Mouse (Mus musculus) cerebellum, adult 11-12 months (tissue): ENCODE data around the gene Kcnip2.
"Not testable (repeated sequence)": the region's sequence is repeated elsewhere in the genome, so short reads cannot be mapped to it uniquely, and the experiment has no call there.

Source experiments
- DNase-seq: peaks from one replicate; pipeline ENCODE4 v3.0.0; 2022

Kcnip2 gene

DNA sequence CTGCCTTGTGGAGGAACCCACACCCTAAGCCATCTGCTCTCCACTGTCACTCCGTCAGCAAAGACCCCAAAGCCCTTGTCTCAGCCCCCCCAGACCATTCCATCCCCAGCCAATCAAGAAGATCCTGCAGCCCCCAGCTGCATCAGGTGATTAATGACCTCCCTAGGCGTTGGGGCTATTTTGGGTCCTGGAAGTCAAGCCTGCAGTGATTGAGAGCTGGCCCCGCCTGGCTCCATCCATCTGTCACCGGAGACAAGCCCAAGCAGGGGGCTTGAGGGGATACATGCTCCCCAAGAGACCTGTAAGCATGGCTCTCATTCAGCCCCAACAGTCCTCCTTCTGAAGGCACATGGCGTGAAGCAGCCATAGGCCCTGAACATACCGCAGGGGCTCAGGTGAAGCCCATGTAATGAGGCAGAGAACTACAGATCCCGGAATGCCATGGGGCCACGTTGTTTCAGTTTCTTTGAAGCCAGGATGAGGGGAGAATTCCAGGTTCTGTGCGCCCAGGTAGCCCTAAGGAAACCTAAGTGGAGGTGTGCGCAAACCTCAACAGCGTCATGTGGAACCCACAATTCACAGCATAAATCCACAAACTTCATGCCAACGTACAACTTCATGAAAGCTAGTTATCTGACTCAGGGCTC is 4.7 kb downstream of the Kcnip2 start:
- DNase-seq, result no peak

DNA sequence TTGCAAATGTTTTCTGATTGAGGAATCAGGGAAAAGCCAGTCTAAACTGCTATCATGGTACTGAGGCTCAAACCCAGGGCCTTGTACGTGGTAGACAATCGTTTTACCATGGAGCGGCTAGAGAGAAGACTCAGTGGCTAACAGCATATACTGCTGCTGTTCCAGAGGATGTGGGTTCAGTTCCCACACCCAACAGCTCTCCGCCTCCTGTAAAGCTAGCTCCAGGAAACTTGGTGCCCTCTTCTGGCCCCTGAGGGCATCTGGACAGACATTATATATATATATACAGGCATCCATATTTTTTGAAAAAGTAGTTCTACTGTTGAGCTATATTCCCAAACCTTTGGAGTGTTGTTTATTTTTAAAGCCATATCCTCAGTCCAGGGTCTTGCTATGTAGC is 8.1 kb downstream of the Kcnip2 start:
- DNase-seq, result no peak

DNA sequence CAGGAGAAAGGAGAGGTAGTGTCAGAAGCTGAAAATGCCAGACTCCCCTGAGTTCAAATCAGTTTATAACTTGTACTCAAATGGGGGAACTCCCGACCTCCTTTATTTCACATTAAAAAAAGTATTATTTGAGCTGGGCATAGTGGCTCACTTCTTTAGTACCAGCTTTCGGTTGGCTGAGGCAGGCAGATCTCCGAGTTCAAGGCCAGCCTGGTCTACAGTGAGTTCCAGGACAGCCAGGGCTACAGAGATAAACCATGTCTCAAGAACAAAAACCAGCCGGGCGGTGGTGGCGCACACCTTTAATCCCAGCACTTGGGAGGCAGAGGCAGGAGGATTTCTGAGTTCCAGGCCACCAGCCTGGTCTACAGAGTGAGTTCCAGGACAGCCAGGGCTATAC is 10.0 kb downstream of the Kcnip2 start:
- DNase-seq, result not testable (repeated sequence)

DNA sequence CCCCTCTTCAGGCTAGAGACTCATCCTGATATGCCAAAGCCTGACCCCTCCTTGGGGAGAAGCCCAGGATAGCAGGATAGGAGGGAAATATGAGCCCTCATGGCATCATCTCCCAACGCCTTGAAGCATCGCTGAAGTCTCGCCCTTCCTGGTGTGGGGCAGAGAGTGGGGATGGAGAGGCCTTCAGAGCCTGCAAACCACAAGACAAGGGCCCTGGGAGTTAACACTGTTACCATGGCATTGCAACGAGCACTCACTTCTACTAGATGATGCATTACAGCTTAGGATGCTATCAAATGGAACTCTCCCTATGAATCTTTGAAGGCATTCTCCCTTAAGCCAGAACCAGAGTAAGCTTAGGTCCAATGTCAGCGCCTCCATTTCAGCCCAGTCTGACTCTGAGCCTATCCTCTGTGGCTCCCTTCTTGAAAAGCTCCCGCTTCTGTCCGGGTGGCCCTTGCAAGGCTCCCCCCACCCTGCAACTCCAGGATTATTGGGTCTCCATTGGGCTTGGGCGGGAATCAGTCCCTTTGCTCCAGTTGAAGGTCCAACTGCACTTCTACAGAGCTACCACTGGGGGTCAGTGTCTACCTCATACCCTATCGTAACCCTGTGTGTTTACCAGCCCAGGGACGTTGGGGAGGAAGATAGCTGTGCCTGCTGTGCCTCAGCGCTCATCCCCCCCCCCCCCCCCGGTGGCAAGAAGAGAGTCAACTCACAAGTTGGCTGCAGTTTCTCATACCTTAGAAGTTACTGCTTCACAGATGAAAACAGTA is 11.1 kb downstream of the Kcnip2 start:
- DNase-seq, result no peak

DNA sequence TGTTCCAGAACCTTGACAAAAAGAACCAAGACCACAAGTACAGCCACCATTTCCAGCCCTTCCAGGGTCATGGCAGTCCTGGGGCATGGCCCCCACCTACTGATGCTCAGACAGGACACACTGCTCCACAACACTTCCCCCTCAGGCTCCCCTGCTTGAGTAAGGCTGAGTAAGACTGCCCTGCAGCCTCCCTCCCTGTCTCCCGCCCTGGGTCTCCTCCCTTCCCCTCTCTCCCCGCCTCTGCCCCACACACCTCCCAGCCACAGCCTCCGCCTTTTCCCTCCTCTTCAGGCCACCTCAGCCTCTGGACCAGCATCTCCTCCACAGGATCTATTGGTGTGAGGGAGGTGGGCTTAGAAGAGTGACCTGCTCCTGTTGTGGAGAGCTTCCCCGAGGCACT is 12.5 kb downstream of the Kcnip2 start:
- no peak for DNase-seq

DNA sequence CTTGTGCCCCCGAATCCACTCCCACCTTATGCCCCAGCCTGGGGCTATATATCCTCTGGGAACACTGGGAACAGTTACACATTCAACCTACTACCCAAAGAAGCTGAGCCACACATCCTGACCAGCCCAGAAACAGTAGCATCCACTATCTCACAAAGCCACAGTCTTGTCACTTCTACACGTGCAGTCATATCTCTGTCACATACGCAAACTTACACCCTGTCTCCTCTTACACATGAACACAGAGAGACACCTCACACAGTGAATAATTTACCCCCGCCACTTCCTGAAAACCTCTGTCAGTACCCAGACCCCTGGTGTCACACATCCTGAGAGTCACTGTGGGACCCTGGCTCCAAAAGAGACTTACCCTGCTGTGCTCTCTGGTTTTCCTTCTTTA is 13.2 kb downstream of the Kcnip2 start:
- DNase-seq, result no peak

DNA sequence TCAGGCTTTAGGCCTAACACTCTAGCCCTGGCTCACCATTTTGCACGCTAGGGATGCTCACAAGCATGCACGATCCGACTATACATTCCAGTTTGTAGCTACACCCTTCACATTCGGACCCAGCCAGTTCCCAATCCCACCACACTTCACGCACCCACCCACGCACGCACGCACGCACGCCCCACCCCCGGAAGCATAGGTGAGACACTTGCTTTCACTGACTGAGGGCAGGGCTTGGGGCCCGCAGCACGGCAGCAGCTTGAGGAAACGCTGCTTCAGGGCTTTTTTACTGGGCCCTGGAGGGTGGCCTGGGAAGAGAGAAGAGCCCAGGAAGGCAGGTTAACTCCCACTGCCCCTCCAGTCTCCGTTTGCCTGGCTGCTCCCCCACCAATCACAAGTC is 19.0 kb downstream of the Kcnip2 start:
- no peak for DNase-seq

DNA sequence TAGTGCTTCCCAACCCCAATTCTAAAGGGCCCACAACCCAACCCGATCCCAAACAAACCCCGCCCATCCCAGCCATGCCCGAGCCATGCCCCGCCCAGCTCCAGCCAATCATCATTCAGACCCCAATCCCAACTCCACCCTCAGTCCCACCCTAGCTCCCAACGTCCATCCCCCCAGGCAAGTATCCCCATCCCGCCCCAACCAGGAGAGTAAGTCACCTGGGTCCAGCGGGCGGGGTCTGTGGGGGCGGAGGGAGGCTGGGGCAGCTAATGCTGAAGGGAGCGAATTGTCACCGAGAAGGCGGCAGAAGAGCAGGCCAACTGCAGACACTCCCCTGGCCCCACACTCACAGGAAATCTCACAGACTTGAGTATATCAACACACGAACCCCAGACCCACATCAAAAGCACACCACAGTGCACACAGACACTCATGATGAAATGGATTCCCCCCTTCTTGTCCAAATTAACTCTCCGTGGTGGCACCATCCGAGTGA is 19.8 kb downstream of the Kcnip2 start:
- no peak for DNase-seq

DNA sequence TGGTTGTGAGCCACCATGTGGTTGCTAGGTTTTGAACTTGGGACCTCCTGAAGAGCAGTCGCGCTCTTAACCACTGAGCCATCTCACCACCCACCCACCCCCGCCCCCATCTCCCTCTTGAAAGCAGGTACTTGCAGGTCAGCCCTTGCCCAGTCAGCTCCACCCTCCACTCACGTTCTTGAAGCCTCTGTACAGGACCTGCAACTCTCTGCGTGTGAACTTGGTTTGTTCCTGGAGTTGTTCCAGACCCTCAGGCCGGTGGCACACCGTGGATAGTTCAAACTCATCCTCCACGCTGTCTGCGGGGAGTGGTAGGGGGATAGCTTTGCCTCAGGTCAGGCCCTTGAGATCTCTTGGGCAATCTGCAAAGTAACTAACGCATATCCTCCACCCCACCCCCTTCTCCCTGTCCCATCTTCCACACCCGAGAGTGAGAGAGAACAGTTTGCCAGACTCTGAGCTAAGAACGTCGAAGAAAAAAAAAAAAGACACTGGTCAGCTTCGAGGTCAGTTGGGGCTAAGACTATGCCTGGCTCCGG is 20.4 kb downstream of the Kcnip2 start:
- DNase-seq, result no peak

DNA sequence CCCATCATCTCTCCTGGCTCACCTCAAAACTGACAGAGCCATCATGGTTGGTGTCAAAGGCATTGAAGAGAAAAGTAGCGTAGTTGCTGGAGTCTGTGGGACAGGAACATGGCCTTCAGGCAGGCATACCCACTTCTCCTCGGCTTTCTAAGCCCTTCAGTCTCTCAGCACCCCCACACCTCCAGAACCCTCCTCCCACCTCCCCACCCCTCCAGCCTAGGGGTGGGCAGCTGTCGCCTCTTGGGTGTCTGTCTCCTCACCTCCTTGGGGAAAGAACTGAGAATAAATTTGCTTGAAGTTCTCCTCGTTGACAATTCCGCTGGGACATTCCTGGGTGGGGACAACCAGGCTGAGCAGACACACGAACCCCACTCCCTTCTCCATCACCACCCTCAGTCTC is 21.1 kb downstream of the Kcnip2 start:
- no peak for DNase-seq

DNA sequence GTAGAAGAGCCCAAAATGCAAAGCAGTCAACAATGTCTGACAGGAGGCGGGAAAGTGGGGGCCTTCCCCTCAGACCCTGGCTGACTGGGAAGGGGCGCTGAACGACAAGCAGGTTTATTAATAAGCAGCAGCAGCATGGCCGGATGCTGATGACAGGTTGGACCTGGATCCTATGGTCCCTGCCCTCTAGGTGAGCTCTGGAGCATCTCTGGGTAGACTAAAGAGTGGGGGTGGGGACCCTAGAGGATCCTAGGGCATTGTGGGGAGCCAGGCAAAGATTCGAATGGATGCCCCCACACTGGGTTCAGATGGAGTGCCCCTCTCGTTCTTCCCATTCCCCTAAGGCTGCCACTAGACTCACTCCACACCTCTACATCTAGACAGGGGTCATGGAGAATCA is 23.5 kb downstream of the Kcnip2 start:
- DNase-seq, result no peak

DNA sequence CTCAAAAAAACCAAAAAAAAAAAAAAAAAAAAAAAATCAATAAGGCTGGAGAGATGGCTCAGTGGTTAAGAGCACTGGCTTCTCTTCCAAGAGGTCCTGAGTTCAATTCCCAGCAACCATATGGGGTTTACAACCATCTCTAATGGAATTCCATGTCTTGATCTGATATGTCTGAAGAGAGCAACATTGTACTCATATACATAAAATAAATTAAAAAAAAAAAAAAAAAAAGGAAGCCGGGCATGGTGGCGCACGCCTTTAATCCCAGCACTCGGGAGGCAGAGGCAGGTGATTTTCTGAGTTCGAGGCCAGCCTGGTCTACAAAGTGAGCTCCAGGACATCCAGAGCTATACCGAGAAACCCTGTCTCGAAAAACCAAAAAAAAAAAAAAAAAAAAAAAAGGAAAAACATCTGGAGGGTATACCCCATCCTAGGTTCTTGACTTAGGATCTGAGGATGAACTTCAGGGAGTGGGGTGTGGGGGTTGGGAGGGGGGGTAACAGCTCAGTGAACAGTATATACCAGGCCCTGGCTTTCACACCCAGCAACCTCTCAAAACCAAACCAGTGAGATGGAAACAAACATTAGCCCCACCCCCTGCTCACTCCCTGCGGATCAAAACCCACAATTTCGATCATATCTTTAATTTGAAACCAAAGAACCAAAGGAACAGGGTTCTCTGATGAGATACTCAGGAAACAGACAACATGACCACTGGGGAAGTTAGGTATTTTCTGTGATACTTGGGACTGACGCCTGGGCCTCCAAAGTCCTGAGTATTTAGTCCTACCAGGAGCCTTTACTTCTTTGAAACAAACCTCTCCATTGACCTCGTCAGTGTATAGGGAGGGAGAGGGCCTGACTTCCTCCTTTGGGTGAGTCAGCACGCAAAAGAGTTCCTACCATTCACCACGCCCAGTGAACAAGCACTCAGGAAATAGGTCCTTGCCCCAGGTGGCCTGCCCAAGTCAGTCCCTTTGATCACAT is 25.7 kb downstream of the Kcnip2 start:
- DNase-seq, result no peak

DNA sequence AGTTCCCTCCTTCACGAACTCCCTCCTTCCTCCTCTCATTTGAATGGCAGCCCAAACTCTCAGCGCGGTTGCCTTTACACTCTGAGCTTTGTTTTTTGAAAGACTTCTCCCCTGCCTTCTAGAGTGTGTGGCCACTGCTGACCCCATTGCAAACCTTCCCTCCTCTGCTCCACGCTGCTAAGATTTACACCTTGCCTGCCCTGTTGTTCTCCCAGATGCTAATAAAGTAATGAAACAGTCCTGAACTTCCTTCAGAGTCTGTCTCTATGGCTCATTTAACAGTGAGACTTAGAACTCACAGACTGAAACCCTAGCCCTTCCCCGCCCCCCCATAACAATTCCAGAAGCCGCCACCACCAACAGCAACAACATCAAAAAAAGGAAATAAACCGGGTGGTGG is 26.5 kb downstream of the Kcnip2 start:
- no peak for DNase-seq

DNA sequence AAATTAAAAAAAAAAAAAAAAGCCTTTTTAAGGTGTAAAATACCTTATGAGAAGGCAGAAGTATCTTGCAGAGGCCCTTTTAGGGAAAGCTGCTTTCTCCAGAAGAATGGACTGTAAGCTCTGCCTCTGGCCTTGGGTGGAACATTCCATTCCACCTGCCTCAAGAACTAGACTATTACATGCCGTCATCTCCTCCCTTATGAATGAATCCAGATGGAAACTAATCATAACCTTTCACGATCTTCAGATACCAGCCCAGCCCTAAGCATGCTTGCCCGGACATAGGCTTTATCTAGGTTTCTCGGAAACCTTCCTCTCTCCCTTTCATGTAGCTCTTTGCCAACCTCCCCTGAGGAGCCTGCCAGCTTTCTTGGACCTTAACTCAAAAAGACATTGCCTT is 27.5 kb downstream of the Kcnip2 start:
- no peak for DNase-seq

DNA sequence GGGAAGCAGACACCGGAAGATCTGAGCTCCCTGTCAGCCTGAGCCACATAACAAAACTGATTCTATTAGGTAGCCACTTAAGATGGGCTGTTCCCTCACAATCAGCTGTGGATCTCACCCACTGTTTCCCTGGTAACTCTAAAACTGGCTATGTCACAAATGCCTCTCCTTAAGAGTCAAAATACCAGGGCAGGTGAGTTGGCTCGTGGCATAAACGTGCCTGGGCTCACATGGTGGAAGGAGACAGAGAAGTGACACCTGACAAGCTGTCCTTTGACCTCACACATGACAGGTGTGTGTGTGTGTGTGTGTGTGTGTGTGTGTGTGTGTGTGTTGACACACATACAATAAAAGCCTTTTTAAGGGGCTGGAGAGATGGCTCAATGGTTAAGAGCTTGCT is 28.4 kb downstream of the Kcnip2 start:
- DNase-seq, result no peak

DNA sequence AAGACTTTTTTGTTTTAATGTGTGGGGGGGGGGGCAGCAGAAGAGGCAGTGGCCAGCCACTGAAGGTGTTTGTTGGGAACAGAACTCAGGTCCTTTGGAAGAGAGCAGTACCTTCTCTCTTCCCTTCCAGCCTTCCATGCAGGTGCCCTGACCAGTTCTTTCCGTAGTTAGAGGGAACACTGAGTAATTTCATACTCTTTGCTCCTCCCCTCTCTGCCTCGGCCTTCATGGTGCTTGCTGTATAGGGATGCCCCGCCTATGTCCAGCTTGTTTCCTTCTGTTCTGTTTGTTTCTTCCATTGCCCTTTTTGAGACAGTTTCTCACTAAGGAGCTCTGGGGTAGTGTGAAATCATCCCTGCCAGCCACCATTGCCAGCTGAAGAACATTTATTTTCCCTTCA is 30.4 kb downstream of the Kcnip2 start:
- no peak for DNase-seq

DNA sequence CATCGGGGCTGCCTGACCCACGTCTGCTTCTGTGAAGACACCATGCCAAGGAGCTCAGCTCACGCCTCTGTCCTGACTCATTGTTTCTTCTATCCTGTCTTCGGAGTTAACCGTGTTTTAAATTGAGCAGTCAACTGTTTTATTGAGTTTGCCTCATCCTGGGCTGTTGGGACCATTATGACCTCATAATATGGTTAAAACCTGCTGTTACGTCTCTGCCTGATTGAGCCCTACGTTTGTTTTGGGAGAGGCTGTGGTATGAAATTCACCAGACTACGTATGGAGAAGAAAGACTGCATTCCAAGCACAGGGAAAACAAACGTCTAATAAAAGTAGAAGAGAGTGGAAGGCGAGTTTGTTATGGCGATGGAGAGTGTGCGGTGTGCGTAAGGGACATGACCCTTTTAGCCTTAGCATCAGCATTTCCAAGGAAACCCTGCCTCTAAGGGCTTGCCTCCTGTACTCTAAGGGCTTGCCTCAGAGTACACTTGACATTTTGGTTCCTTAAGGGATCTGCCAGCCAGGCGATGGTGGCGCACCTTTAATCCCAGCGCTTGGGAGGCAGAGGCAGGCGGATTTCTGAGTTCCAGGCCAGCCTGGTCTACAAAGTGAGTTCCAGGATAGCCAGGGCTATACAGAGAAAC is 31.8 kb downstream of the Kcnip2 start:
- DNase-seq, result peak; percentile 51

DNA sequence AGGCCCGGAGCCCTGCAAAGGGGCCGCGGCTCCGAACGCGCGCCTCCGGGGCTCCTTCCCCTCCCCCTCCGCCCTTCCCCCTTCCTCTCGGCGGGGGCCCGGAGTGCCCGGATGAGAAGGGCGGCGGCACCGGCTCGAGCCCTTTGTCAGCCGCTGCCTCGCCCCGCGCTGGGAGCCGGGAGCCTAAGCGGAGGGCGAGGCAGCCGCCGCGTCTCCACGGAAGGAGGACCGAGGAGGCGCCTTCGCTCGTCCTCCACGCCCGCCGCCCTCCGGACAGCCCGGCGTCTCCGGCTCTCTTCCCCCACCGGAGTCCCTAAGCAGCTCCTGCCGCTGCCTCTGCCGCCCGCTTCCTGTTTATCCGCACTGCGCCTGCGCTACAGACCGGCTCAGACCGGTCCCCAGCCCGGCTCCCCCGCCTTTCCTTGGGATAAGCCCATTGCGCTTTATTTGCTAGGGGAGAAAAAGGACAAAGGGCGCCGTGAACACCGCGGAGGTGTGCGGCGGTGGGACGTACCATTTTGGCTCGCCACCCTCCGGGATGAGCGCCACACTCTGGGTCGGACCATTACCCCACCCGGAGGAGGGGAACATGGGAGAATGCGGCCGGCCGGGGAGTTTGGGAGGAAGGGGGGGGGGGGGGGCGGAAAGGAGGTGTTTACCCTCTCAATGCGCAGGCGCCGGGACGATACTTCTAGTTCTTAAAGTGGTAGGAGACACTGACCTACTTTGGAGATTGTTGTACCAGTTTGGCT is 32.5 kb downstream of the Kcnip2 start, which contains the start of gene Mgea5:
Gene Mgea5, minus strand, starts transcription at position 657 of the 752 bp plus-strand sequence.
- DNase-seq, result peak; percentile 100

DNA sequence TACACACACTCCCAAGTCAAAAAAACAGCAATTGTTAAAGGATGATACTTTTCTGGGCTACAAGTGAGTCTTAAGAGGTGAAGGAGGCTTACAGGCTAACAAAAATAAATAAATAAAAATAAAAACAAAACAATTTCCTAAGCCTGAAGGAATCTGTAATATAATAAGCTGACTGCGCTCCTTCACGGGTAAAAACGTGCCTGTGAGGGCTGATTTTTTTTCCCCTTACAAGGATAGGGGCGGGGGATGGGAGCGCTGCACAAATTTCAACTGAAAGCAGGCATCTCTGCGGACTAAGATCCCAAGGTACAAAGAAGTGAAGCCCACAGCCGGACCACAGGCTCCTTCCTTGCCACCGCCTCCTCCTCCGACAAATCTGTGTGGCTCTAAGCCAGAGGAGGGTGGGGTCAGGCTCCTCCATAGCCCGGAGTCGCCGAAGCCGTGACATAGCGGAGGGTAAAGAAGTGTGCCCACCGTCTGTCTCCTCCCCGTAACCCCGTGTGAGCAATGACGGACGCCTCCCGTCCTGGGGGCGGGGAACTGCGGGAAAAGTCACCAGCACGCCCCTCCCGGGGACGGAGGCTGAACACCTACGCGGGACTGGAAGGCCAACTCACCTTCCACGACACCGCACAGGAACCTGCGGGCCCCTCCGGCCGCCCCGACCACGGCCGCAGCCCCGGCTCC is 33.4 kb downstream of the Kcnip2 start:
- peak; percentile 82 for DNase-seq

DNA sequence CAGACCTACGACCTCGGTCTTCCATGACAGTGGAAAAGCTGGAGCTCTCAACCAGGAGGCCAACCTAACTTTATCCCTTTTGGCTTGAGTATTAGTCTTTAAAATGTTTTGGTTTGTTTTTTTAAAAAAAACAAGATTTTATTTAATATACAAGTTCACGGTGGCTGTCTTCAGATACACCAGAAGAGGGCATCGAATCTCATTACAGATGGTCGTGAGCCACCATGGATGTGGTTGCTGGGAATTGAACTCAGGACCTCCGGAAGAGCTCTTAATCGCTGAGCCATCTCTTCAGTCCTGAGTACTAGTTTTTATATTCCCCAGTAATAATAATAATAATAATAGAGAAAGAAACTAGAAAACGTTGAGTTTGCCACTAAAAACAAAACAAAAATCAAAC is 34.2 kb downstream of the Kcnip2 start:
- no peak for DNase-seq

DNA sequence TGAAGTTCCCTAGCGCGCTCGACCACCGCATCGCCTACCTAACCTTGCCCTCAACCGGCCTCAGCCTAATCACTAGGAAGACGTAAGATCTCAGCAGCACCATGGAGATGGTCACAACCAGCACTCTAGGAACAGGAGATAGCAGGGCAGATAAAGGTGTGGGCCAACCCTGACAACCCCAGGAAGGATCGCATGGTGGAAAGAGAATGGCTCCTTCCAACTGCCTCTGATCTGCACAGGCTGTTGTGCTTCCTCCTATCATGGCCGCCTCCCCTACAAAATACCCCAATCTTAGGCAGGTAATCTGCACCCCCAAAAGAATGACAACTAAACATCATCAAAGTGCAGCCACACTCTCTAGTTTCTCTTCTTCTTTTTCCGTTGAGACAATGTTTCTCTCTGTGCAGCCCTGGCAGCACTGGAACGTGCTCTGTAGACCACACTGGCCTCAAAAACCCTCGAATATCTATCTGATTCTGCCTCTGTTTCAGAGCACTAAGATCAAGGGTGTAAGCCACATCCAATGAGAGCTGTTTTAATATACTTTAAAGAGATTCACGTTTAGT is 35.4 kb downstream of the Kcnip2 start:
- DNase-seq, result no peak
